Mouse (Mus musculus): Measurements from ENCODE around the gene Gm6034. TPM values are rescaled to one million over a fixed set of nuclear protein-coding genes. Genes with fewer than 3 reads are reported as not detected.
"Not testable (repeated sequence)": the region's sequence is repeated elsewhere in the genome, so short reads cannot be mapped to it uniquely, and the experiment has no call there.

The Gm6034 gene
- polyA plus RNA-seq, 1 experiment from 2014 or later = not detected

- Histone ChIP-seq H3K27me3 (no peaks in the 10 kb centered on the region), H3K9me3 (no peaks in the 10 kb centered on the region), H3K9ac (no peak overlapping the region), H3K4me2 (no peak overlapping the region), H3K36me3 (no peaks in the 10 kb centered on the region), H3K4me1 (replicated peaks) (no peaks in the 10 kb centered on the region), H3K27ac (replicated peaks) (no peak overlapping the region), H3K4me3 (no peak overlapping the region)
- 23% methylated on average over 3 of the region's 3 CpGs for WGBS
- no peak for ATAC-seq (ENCODE audit: low FRiP score, low read depth)
Observed at GRCm38 (mm10) chr17:36093936-36094335, 51.2 kb downstream of the Gm6034 start.

- not testable (repeated sequence) for H3K4me3 ChIP-seq; H3K4me2 ChIP-seq; ATAC-seq (ENCODE audit: low FRiP score, low read depth); H3K9ac ChIP-seq; H3K27me3 ChIP-seq; H3K4me1 ChIP-seq (replicated peaks); H3K36me3 ChIP-seq; H3K27ac ChIP-seq (replicated peaks); H3K9me3 ChIP-seq
- WGBS = 50% methylated on average over 2 of the region's 2 CpGs
Observed at GRCm38 (mm10) chr17:36099603-36100002, 56.8 kb downstream of the Gm6034 start.

- 73% methylated on average over 12 of the region's 12 CpGs for WGBS
Observed at GRCm38 (mm10) chr17:36102091-36102490, 59.3 kb downstream of the Gm6034 start.

More at GRCm38 (mm10) chr17:36102091-36102490, 59.3 kb downstream of the Gm6034 start:
- not testable (repeated sequence) for H3K4me1 ChIP-seq (replicated peaks); H3K36me3 ChIP-seq; H3K27ac ChIP-seq (replicated peaks); H3K27me3 ChIP-seq; H3K9ac ChIP-seq; H3K4me2 ChIP-seq; H3K9me3 ChIP-seq; ATAC-seq (ENCODE audit: low FRiP score, low read depth); H3K4me3 ChIP-seq

Other genes with a start within 250 kb of the Gm6034 start
- gene Ier3, start 221.3 kb upstream of the Gm6034 start, polyA plus RNA-seq (2015; fragmentation: Nextera tagmentation; extraction: Ambion mirVana) = 12.7 and 16.3 TPM in 2 replicates
- gene Flot1, start 219.7 kb upstream of the Gm6034 start, polyA plus RNA-seq (2015; fragmentation: Nextera tagmentation; extraction: Ambion mirVana) = 111 and 116 TPM in 2 replicates
- gene Tubb5, start 204.7 kb upstream of the Gm6034 start, polyA plus RNA-seq (2015; fragmentation: Nextera tagmentation; extraction: Ambion mirVana) = 1,681 and 1,706 TPM in 2 replicates
- 10.0 and 10.5 TPM in 2 replicates for gene Mdc1, start 201.4 kb upstream of the Gm6034 start, polyA plus RNA-seq (2015; fragmentation: Nextera tagmentation; extraction: Ambion mirVana)
- gene Nrm, start 181.6 kb upstream of the Gm6034 start, polyA plus RNA-seq (2015; fragmentation: Nextera tagmentation; extraction: Ambion mirVana) = 22.1 and 22.6 TPM in 2 replicates
- 21.1 and 24.7 TPM in 2 replicates for gene Ppp1r18, start 177.4 kb upstream of the Gm6034 start, polyA plus RNA-seq (2015; fragmentation: Nextera tagmentation; extraction: Ambion mirVana)
- 30.8 and 32.4 TPM in 2 replicates for gene Dhx16, start 163.1 kb upstream of the Gm6034 start, polyA plus RNA-seq (2015; fragmentation: Nextera tagmentation; extraction: Ambion mirVana)
- gene 2310061I04Rik, start 145.5 kb upstream of the Gm6034 start, polyA plus RNA-seq (2015; fragmentation: Nextera tagmentation; extraction: Ambion mirVana) = 63.7 and 68.6 TPM in 2 replicates
- 343 and 422 TPM in 2 replicates for gene Atat1, start 132.9 kb upstream of the Gm6034 start, polyA plus RNA-seq (2015; fragmentation: Nextera tagmentation; extraction: Ambion mirVana)
- gene Mrps18b, start 126.6 kb upstream of the Gm6034 start, polyA plus RNA-seq (2015; fragmentation: Nextera tagmentation; extraction: Ambion mirVana) = 57.0 and 59.1 TPM in 2 replicates
- gene Ppp1r10, start 126.5 kb upstream of the Gm6034 start, polyA plus RNA-seq (2015; fragmentation: Nextera tagmentation; extraction: Ambion mirVana) = 41.1 and 43.0 TPM in 2 replicates
- gene Abcf1, start 73.2 kb upstream of the Gm6034 start, polyA plus RNA-seq (2015; fragmentation: Nextera tagmentation; extraction: Ambion mirVana) = 76.1 and 81.0 TPM in 2 replicates
- gene Gnl1, start 63.1 kb upstream of the Gm6034 start, polyA plus RNA-seq (2015; fragmentation: Nextera tagmentation; extraction: Ambion mirVana) = 62.7 and 65.5 TPM in 2 replicates
- 89.0 and 92.9 TPM in 2 replicates for gene Prr3, start 62.7 kb upstream of the Gm6034 start, polyA plus RNA-seq (2015; fragmentation: Nextera tagmentation; extraction: Ambion mirVana)
- 9.0 and 9.9 TPM in 2 replicates for gene H2-T24, start 22.4 kb upstream of the Gm6034 start, polyA plus RNA-seq (2015; fragmentation: Nextera tagmentation; extraction: Ambion mirVana)
- 4.8 and 6.6 TPM in 2 replicates for gene H2-T23, start 10.1 kb upstream of the Gm6034 start, polyA plus RNA-seq (2015; fragmentation: Nextera tagmentation; extraction: Ambion mirVana)
- gene H2-T22, start 214 bp upstream of the Gm6034 start, polyA plus RNA-seq (2015; fragmentation: Nextera tagmentation; extraction: Ambion mirVana) = 7.4 and 7.9 TPM in 2 replicates
- not detected in 2 replicates for gene Gm11127, start 15.4 kb downstream of the Gm6034 start, polyA plus RNA-seq (2015; fragmentation: Nextera tagmentation; extraction: Ambion mirVana)
- not detected in 2 replicates for gene Gm19684, start 78.7 kb downstream of the Gm6034 start, polyA plus RNA-seq (2015; fragmentation: Nextera tagmentation; extraction: Ambion mirVana)
- gene Gm7030, start 86.5 kb downstream of the Gm6034 start, polyA plus RNA-seq (2015; fragmentation: Nextera tagmentation; extraction: Ambion mirVana) = not detected in 2 replicates
- gene Gm8909, start 125.6 kb downstream of the Gm6034 start, polyA plus RNA-seq (2015; fragmentation: Nextera tagmentation; extraction: Ambion mirVana) = not detected in 2 replicates
- not detected in 2 replicates for gene H2-T3, start 147.3 kb downstream of the Gm6034 start, polyA plus RNA-seq (2015; fragmentation: Nextera tagmentation; extraction: Ambion mirVana)
- 132 and 133 TPM in 2 replicates for gene Rpp21, start 215.1 kb downstream of the Gm6034 start, polyA plus RNA-seq (2015; fragmentation: Nextera tagmentation; extraction: Ambion mirVana)
- 24.8 and 27.1 TPM in 2 replicates for gene Trim39, start 229.3 kb downstream of the Gm6034 start, polyA plus RNA-seq (2015; fragmentation: Nextera tagmentation; extraction: Ambion mirVana)
- gene H2-M10.2, start 243.5 kb downstream of the Gm6034 start, polyA plus RNA-seq (2015; fragmentation: Nextera tagmentation; extraction: Ambion mirVana) = 0.29 TPM in 1 of 2 replicates, not detected in the other